Mouse (Mus musculus) intestine, embryonic 16.5 days (tissue): ENCODE results near the gene Rps27rt. TPM values are rescaled to one million over a fixed set of nuclear protein-coding genes. Genes with fewer than 3 reads are reported as not detected.
"Not testable (repeated sequence)": the region's sequence is repeated elsewhere in the genome, so short reads cannot be mapped to it uniquely, and the experiment has no call there.

Source experiments
- ATAC-seq: fragments of 200-750 bp; cut with Nextera tagmentation; 2 replicates; pipeline ENCODE4 v1.8.0; 2017; ENCODE audit warnings: moderate TSS enrichment, moderate library complexity
- H3K27ac ChIP-seq: fragments of 300-500 bp; sonication (generic); 2 replicates; pipeline ENCODE4 v1.5.1; 2014; ENCODE audit warnings: mild to moderate bottlenecking, low read length
- H3K27me3 ChIP-seq: fragments of 300-500 bp; sonication (generic); replicated peaks from 2 replicates; pipeline ENCODE4 v1.6.1; 2014; ENCODE audit warnings: low read length, control low read depth, mixed read lengths; ENCODE audit not compliant: control insufficient read depth, insufficient read depth
- H3K36me3 ChIP-seq: fragments of 300-500 bp; sonication (generic); 2 replicates; pipeline ENCODE4 v1.6.1; 2014; ENCODE audit warnings: low read length, control low read depth; ENCODE audit not compliant: control insufficient read depth, insufficient read depth
- H3K4me1 ChIP-seq: fragments of 300-500 bp; sonication (generic); 2 replicates; pipeline ENCODE4 v1.6.1; 2014; ENCODE audit warnings: low read length, control low read depth, mixed read lengths; ENCODE audit not compliant: control insufficient read depth, insufficient read depth
- H3K4me2 ChIP-seq: fragments of 300-500 bp; sonication (generic); 2 replicates; pipeline ENCODE4 v1.6.1; 2014; ENCODE audit warnings: low read depth, low read length, control low read depth
- H3K4me3 ChIP-seq: fragments of 300-500 bp; sonication (generic); 2 replicates; pipeline ENCODE4 v1.5.1; 2014; ENCODE audit warnings: mild to moderate bottlenecking, low read length
- H3K9ac ChIP-seq: fragments of 300-500 bp; sonication (generic); 2 replicates; pipeline ENCODE4 v1.6.1; 2014; ENCODE audit warnings: low read depth, low read length
- H3K9me3 ChIP-seq: fragments of 300-500 bp; sonication (generic); 2 replicates; pipeline ENCODE4 v1.6.1; 2016; ENCODE audit warnings: low read length, control low read depth; ENCODE audit not compliant: control insufficient read depth
- WGBS: fragments of 180-500 bp; shearing (Covaris S2); extraction: QIAGEN DNeasy Blood & Tissue Kit; methylation state at CpG from one replicate; pipeline ENCODE4 v1.1.7; 2014; 5-methylcytosine and 5-hydroxymethylcytosine counted together
- polyA plus RNA-seq: library from polyadenylated mRNA; unstranded; fragments of >200 nt; fragmentation: Nextera tagmentation; extraction: Ambion mirVana; gene quantifications from 2 replicates; pipeline ENCODE4 v1.2.1, GENCODE M21; 2015

Rps27rt gene
- polyA plus RNA-seq, 1 experiment from 2014 or later = 264 TPM

DNA sequence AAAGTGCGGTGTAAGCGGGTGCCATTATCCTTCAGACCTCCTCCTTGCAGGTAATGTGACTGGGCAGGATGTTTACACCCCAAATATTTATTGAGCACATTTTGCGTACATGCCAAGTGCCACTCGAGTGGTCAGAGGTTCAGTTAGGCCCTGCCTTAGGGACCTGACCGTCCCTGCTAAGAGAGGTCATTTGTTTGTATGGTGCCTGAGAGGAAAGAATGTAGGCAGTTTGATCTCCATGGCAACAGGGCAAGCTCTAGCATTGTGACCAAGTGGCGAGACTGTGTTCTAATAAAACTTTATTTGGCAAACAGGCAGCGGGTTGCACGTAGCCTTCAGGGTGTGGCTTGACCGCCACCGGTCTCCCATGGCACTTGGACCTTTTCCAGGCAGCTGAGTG lies 7.9 kb upstream of the Rps27rt start:
- H3K9ac ChIP-seq = no peak overlapping the region
- H3K27ac ChIP-seq = no peak overlapping the region
- H3K9me3 ChIP-seq = peaks cover 6% of the 10 kb centered on the region; the same call in 1 of the 2 replicates
- H3K4me2 ChIP-seq = no peak overlapping the region
- no peaks in the 10 kb centered on the region for H3K27me3 ChIP-seq
- H3K4me3 ChIP-seq = no peak overlapping the region
- H3K4me1 ChIP-seq = peaks cover 4% of the 10 kb centered on the region
- ATAC-seq = no peak
- WGBS = 70% methylated on average over 10 of the region's 10 CpGs
- H3K36me3 ChIP-seq = no peaks in the 10 kb centered on the region

DNA sequence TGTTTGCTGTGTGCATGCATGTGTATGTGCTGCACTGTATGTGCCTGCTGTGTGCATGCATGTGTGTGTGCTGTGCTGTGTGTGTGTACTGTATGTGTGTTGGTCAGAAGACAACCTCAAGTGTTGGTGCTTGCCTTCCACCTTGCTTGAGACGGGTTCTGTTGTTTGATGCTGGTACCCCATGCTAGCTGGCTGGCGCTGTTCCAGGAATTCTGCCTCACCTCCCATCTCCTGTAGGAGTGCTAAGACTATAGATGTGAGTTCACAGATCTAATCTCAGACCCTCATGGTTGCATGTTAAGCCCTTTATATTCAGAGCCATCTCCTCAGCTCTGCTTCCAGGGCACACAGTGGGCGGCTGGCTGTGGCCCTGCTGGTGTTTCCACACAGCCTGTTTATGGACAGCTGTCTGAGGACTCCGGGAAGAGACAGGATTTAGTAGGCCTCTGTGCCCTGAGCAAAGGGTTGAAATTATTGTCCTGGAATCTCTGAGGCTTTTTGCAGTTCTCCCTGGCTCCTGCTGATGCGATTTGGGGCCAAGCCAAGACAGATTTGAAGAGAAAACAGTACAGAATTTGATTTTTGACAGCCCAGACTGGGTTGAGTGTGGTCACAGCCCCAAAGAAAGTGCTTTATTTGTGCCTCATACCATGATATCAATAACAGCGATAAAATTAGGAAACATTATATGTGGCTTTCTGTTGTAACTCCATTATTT lies 6.2 kb upstream of the Rps27rt start:
- peaks cover 9% of the 10 kb centered on the region; the same call in 1 of the 2 replicates for H3K9me3 ChIP-seq
- no peak overlapping the region for H3K4me3 ChIP-seq
- H3K27me3 ChIP-seq = no peaks in the 10 kb centered on the region
- H3K36me3 ChIP-seq = no peaks in the 10 kb centered on the region
- H3K4me2 ChIP-seq = no peak overlapping the region
- no peak overlapping the region for H3K27ac ChIP-seq
- no peak for ATAC-seq
- 71% methylated on average over 6 of the region's 6 CpGs for WGBS
- no peaks in the 10 kb centered on the region; the same call in 1 of the 2 replicates for H3K4me1 ChIP-seq
- H3K9ac ChIP-seq = no peak overlapping the region

DNA sequence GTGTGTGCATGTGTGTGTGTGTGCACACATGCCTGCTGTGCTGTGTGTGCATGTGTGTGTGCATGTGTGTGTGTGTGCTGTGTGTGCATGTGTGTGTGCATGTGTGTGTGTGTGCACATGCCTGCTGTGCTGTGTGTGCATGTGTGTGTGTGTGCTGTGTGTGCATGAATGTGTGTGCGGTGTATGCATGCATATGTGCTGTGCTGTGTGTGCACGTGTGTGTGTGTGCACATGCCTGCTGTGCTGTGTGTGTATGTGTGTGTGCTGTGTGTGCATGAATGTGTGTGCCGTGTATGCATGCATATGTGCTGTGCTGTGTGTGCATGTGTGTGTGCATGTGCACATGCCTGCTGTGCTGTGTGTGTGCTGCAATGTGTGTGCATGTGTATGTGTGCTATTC lies 5.5 kb upstream of the Rps27rt start:
- Histone ChIP-seq H3K27ac (no peak overlapping the region), H3K27me3 (no peaks in the 10 kb centered on the region), H3K9me3 (peaks cover 9% of the 10 kb centered on the region; the same call in 1 of the 2 replicates), H3K36me3 (no peaks in the 10 kb centered on the region), H3K4me3 (no peak overlapping the region), H3K9ac (no peak overlapping the region), H3K4me1 (no peaks in the 10 kb centered on the region; the same call in 1 of the 2 replicates), H3K4me2 (no peak overlapping the region)
- 96% methylated on average over 3 of the region's 3 CpGs for WGBS
- ATAC-seq = no peak

DNA sequence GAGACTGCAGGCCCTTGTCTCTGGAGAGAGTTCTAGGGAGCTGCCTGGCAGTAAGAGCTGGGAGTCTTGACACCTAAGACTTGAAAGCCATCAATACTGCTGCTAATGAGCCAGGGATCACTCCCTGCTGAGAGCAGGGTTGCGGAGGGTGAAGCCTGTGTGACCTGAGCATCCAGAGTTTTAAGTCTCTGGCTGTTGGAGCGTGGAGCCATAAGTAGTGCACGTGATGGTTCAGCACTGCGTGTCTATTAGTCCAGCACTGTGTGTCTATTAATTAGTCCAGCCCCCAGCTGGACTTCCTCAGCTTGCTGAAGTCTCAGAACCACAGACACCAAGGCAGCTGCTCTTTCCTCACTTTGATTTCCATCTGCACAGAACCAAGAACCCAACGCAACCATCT lies 3.8 kb upstream of the Rps27rt start:
- H3K9me3 ChIP-seq = 0 out of 2 replicates have a peak, but pooled peaks cover 3% of the 10 kb centered on the region
- H3K4me3 ChIP-seq = no peak overlapping the region
- H3K36me3 ChIP-seq = no peaks in the 10 kb centered on the region
- no peak for ATAC-seq
- WGBS = 89% methylated on average over 5 of the region's 5 CpGs
- no peak overlapping the region for H3K9ac ChIP-seq
- no peak overlapping the region for H3K4me2 ChIP-seq
- no peak overlapping the region for H3K27ac ChIP-seq
- H3K27me3 ChIP-seq = no peaks in the 10 kb centered on the region
- H3K4me1 ChIP-seq = no peaks in the 10 kb centered on the region; the same call in 1 of the 2 replicates

DNA sequence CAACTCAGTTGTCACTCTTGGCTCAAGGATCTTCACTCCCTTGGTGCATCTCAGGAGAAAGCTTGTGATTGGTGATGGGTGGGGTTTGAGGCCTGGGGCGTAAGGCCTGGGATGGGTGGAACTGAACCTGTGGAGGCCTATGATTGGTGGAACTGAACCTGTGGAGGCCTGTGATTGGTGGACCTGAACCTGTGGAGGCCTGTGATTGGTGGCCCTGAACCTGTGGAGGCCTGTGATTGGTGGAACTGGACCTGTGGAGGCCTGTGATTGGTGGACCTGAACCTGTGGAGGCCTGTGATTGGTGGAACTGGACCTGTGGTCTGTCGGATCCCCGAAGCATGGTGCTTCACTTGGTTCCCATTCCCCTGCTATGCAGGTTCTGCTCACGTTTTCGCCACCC lies 3.2 kb upstream of the Rps27rt start:
- H3K9me3 ChIP-seq = 0 out of 2 replicates have a peak, but pooled peaks cover 3% of the 10 kb centered on the region
- ATAC-seq = no peak
- no peaks in the 10 kb centered on the region for H3K36me3 ChIP-seq
- H3K4me1 ChIP-seq = no peaks in the 10 kb centered on the region; the same call in 1 of the 2 replicates
- 92% methylated on average over 5 of the region's 5 CpGs for WGBS
- no peak overlapping the region for H3K4me2 ChIP-seq
- no peak overlapping the region for H3K27ac ChIP-seq
- H3K4me3 ChIP-seq = no peak overlapping the region
- H3K9ac ChIP-seq = no peak overlapping the region
- H3K27me3 ChIP-seq = no peaks in the 10 kb centered on the region

DNA sequence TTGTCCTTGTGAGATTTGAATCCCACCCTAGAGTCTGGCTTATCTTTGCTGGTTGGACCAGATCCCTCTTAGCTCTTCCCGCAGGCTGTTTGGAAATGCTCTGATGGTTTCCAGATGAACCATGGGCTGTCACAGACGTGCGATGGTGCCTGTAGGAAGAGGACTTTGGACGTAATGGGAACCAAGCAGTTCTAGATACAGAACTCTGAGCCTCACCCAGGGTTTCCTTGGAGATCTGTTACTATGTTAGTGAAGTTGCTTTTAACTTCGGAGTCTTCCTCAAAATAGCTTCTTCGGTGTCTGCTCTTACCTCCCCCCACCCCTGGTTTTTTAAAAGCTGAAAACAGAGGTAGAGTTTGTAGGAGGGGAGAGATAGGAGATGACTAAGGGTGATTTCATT lies 2.6 kb downstream of the Rps27rt start:
- Histone ChIP-seq H3K27me3 (no peaks in the 10 kb centered on the region), H3K9ac (no peak overlapping the region), H3K27ac (no peak overlapping the region), H3K9me3 (0 out of 2 replicates have a peak, but pooled peaks cover 3% of the 10 kb centered on the region), H3K4me2 (peak overlapping the region; percentile 96; the same call in 1 of the 2 replicates), H3K4me3 (peak overlapping the region; percentile 85), H3K4me1 (peaks cover 19% of the 10 kb centered on the region), H3K36me3 (no peaks in the 10 kb centered on the region)
- no peak for ATAC-seq
- 44% methylated on average over 6 of the region's 6 CpGs for WGBS

DNA sequence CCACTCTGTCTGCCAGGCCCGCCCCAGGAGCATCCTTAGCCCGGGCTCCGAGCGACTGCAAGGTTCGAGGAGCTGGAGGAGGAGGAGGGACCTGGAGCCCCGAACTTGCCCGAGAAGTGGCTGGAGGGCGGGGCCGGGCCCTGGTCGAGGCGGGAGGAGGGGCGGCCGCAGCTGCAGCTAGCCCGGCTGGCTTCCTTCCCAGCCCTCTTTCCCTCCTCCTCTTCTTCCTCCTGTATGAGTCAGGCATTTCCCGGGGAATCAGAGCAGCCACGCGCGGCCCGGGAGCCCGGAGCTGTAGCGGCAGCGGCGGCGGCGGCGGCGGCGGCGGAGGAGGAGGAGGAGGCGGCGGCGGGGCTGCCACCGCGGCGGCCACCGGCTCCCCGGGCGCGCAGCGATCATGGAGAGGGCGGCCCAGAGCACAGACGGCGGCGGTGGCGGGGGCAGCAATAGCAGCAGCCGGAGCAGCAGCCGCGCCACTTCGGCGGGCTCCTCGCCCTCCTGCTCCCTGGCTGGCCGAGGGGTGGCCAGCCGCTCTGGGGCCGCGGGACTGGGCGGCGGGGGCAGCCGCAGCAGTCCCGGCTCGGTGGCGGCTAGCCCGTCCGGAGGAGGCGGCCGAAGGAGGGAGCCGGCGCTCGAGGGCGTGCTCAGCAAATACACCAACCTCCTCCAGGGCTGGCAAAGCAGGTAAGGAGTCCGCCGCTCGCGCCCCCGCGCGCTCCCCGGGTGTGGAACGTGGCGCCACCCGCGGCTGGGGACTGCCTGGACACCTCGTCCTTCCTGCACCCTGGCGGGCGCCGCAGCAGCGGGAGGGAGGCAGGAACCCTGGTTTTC lies 4.0 kb downstream of the Rps27rt start, which contains the start of gene Osbpl10:
TSS of gene Osbpl10 (plus strand) at position 289 of the 831 bp plus-strand sequence.
- under 1% methylated on average over 65 of the region's 86 CpGs for WGBS
- Histone ChIP-seq H3K4me1 (peaks cover 19% of the 10 kb centered on the region), H3K27me3 (no peaks in the 10 kb centered on the region), H3K9me3 (no peaks in the 10 kb centered on the region), H3K4me3 (peak within 1 kb of the TSS; percentile 85), H3K9ac (peak within 1 kb of the TSS; percentile 85), H3K36me3 (no peaks in the 10 kb centered on the region), H3K27ac (peak within 1 kb of the TSS; percentile 86), H3K4me2 (peak within 1 kb of the TSS; percentile 96)
- peak; percentile 88 for ATAC-seq

DNA sequence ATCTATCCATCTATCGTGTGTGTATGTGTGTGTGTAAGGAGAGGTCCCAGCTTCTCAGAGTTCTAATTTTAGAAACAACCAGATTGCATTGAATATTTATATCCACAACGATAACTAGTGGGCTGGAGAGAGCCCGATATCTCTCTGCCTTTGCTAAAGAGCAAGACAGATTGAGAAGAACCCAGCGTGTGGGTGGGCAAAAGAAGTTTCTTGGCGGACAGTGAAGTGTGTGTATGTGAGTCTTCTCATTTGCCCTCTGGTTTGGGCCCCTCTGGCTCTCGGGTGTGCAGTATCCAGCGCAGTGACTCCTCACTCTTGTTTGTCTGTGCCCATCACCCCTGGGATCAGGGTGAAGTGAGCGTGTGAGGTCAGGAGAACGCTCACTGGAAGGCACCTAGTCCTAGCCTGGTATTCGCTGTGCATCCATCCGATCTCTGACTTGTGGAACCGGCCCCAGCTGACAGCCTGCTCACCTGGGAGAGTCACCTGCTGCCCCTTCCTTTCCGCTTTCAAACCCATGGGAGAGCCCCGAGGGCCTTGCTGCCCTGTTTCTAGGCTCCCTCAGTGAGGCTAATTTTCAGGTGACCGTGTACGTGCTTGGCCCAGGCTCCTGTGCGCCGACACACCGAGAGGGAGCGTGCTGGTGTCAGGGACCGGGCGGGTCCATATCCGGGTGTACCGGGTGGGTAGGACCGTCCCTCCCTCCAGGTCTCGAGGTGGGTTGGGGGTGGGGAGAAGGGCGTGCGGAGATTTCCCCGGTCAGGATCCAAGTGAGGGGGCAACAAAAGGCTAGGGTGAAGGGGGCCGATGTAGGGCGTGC lies 4.9 kb downstream of the Rps27rt start:
- Histone ChIP-seq H3K27me3 (no peaks in the 10 kb centered on the region), H3K27ac (peak overlapping the region; percentile 86), H3K9me3 (no peaks in the 10 kb centered on the region), H3K4me2 (peak overlapping the region; percentile 96), H3K4me3 (peak overlapping the region; percentile 85), H3K9ac (peak overlapping the region; percentile 85), H3K4me1 (peaks cover 19% of the 10 kb centered on the region), H3K36me3 (no peaks in the 10 kb centered on the region)
- peak; percentile 70 for ATAC-seq
- WGBS = 9% methylated on average over 31 of the region's 31 CpGs

DNA sequence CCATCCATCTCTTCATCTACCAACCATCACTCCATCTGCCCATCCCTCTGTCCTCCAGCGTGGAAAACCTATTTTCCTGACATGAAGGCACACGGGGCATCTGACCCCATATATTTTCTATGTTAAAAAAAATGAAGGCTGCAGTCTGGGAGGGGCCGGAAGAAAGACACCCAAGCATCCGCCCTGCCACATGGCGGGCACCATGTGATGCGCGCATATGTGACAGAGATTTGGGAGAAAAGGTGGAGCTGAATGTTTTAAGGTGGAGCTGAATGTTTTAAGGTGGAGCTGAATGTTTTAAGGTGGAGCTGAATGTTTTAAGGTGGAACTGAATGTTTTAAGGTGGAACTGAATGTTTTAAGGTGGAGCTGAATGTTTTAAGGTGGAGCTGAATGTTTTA lies 16.3 kb downstream of the Rps27rt start:
- H3K4me1 ChIP-seq, ATAC-seq, H3K36me3 ChIP-seq, H3K27ac ChIP-seq, H3K4me3 ChIP-seq, H3K9me3 ChIP-seq, H3K27me3 ChIP-seq, H3K9ac ChIP-seq, H3K4me2 ChIP-seq: not testable (repeated sequence)
- WGBS = 77% methylated on average over 7 of the region's 7 CpGs
